Mouse (Mus musculus) E14TG2a.4 (cell line): ENCODE results near the gene Gm17334.

Source experiments
- CTCF ChIP-seq: conservative IDR thresholded peaks from 2 replicates; pipeline ENCODE4 v1.5.1; 2014; ENCODE audit warnings: low read length
- POU5F1 ChIP-seq: IDR thresholded peaks from 2 replicates; pipeline ENCODE4 v1.6.1; 2014; ENCODE audit warnings: low read length, borderline replicate concordance

DNA sequence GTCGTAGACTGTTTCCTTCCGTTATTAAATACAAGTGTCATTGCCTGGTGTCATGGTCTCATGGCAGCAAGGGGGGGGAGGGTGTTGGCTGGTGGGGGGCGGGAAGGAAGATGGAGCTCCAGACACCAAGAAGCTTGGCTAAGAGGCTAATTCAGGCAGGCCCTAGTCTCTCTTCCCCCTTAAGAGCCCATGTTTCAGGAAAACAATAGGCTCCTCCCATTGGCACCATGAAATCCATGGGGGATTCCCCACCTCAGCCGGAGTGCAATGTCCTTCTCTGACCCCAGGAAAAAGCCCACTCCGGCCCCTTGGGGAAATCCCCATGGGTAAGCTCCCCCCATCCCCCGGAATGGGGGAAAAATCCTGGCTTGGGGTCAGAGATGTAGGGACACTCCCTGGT, 45.8 kb upstream of the Gm17334 start:
- TF ChIP-seq CTCF = no peak
- no peak for TF ChIP-seq POU5F1
